Mouse (Mus musculus) ovary, adult 18-20 months (tissue): ENCODE results near the gene Vnn3.

Experiments
- DNase-seq: peaks from one replicate; pipeline ENCODE4 v3.0.0; 2022; ENCODE audit warnings: low spot score, mixed read lengths

Gene Vnn3

DNA sequence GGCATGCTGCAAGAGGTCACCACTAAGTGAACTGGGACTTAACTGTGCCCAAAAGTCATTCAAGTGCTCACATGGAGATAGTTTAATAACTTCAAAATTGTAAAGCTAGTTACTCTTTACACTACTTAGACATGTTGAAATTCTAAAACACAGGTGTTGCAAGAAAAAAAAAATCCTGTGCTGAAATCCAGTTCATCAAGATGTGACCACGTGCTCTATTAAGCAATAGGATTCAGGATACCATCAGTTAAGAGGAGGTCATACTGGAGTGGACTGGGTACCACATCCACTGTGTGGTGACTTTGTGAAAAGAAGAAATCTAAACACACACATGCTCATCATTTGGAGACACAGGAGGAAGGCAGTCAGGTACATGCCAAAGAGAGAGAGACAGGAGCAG lies 41.7 kb downstream of the Vnn3 start:
- DNase-seq = no peak

DNA sequence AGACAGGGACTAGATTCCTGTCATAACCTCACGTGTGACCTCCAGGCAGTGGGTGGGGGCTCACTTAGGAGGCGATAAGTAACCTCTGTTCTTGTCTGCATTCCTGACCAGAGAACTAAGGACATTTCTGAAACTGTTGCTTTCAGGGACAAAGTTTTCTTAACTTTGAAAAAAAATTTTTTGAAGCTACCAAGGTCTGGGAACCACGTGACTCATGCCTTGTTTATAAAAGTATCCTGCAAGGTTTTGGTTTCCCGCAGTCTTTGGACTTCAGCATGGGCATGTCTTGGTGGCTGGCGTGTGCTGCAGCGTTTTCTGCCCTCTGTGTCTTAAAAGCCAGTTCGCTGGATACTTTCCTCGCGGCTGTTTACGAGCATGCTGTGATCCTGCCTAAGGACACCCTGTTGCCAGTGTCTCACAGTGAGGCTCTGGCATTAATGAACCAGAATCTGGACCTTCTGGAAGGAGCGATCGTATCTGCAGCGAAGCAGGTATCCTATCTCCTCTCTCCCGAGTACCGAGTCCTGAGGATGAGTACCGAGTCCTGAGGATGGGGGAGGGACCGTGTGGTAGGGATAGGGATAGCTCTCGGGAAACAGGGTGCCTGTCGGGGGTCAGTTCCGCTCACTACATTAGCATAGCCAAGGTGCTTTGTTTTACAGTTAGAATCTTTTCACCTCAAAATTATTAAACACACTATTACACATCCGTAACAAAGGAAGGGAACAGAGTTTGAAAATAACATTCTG lies 43.5 kb downstream of the Vnn3 start, which contains the start of gene Vnn1:
Gene Vnn1, plus strand, starts transcription at position 88 of the 749 bp plus-strand sequence.
- peak; percentile 15 for DNase-seq

DNA sequence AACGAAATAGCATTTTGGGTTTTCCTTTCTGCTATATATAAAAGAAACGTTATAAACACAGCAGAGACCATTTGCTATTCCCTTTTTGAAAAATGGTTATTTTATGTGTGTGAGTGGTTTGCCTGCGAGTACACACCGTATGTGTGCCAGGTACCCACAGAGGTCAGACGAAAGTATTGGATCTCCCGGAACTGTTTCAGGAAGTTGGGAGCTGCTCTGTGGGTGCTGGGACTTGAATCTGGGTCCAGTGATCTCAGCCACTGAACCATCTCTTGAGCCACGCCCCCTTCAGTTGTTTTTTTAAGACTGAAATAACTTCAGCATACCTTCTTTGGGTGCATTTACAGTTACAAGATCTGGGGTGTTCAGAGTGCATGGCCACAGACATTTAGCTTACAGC lies 44.1 kb downstream of the Vnn3 start:
- DNase-seq = no peak

DNA sequence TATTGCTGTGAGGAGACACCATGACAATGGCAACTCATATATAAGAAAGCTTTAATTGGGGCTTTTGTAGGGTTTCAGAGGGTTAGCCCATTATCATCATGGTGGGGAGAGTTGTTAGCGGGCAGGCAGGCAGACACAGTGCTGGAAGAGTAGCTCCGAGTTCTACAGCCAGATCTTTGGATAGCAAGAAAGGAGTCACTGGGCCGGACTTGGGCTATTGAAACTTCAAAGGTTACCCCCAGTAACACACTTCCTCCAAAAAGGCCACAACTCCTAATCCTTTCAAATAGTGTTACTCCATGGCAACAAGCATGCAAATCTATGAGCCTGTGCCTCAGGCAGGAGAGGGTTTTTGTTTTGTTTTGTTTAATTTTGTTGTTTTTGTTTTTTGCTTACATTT lies 49.9 kb downstream of the Vnn3 start:
- DNase-seq = no peak

DNA sequence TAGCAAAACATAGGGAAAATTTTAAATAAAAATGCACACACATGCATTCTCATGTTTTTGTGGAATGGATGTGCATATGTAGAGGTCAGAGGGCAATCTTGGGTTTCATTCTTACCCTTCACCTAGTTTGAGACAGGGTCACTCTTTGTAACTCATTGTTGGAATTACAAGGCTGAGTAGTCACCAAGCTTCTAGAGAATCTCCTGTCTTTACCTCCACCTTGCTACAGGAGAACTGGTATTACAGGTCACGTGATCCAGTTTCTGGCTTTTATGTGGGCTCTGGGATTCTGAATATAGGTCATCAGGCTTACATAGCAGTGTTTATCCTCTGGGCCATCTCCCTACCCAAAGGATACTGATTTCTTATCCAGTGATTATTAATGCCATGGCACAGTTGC lies 54.4 kb downstream of the Vnn3 start:
- no peak for DNase-seq
